Mouse (Mus musculus) megakaryocyte-erythroid progenitor cell, adult 5-6 weeks (primary cell): Measurements from ENCODE around the gene Plin2. TPM values are rescaled to one million over a fixed set of nuclear protein-coding genes. Genes with fewer than 3 reads are reported as not detected.
A peak's percentile ranks its signal among the peaks of the same experiment; 100 is the strongest.
"Not testable (repeated sequence)": the region's sequence is repeated elsewhere in the genome, so short reads cannot be mapped to it uniquely, and the experiment has no call there.

Experiments
- ATAC-seq: replicated peaks from 2 replicates; pipeline ENCODE4 v1.8.0; 2016; ENCODE audit warnings: mild to moderate bottlenecking, inconsistent platforms; ENCODE audit not compliant: severe bottlenecking, poor library complexity, low FRiP score, low TSS enrichment
- total RNA-seq, 2 experiments: library from RNA; stranded (forward) in 1 of 2; stranded (reverse) in 1 of 2; fragments of 200-1000, 215-1000 nt in 1 of 2; fragments of >200 nt in 1 of 2; fragmentation: Nextera tagmentation in 1 of 2; gene quantifications; 2 replicates each; pipeline ENCODE4 v1.2.3; 2014 to 2017

Gene Plin2
- total RNA-seq, 2 experiments from 2014 or later: 60.3 to 80.6 TPM

GRCm38 (mm10) chr4:86651686-86652384, 18.0 kb downstream of the Plin2 start:
- ATAC-seq: no peak

GRCm38 (mm10) chr4:86648394-86648793, 21.5 kb downstream of the Plin2 start:
- ATAC-seq: not testable (repeated sequence)

- not testable (repeated sequence) for ATAC-seq
These were observed 32.3 kb downstream of the Plin2 start for GRCm38 (mm10) chr4:86637561-86637960.

GRCm38 (mm10) chr4:86634873-86635272, 35.0 kb downstream of the Plin2 start:
- peak; percentile 100 for ATAC-seq

GRCm38 (mm10) chr4:86634312-86634711, 35.5 kb downstream of the Plin2 start:
- not testable (repeated sequence) for ATAC-seq

GRCm38 (mm10) chr4:86632556-86632955, 37.3 kb downstream of the Plin2 start:
- 0 out of 2 replicates have a peak, but pooled peaks have one; percentile 49 for ATAC-seq

GRCm38 (mm10) chr4:86631831-86632230, 38.0 kb downstream of the Plin2 start:
- no peak for ATAC-seq

GRCm38 (mm10) chr4:86626496-86626895, 43.4 kb downstream of the Plin2 start:
- not testable (repeated sequence) for ATAC-seq

GRCm38 (mm10) chr4:86625463-86625862, 44.4 kb downstream of the Plin2 start:
- no peak for ATAC-seq

- not testable (repeated sequence) for ATAC-seq
These were observed 47.3 kb downstream of the Plin2 start for GRCm38 (mm10) chr4:86622532-86622931.

- no peak for ATAC-seq
These were observed 47.7 kb downstream of the Plin2 start for GRCm38 (mm10) chr4:86622116-86622515.

GRCm38 (mm10) chr4:86620506-86620905, 49.4 kb downstream of the Plin2 start:
- no peak for ATAC-seq

- ATAC-seq: peak; percentile 43
These were observed 57.6 kb downstream of the Plin2 start for GRCm38 (mm10) chr4:86612289-86612620.

- peak; percentile 99 for ATAC-seq
These were observed 58.2 kb downstream of the Plin2 start, which contains the start of gene Haus6 for GRCm38 (mm10) chr4:86611524-86612288. TSS of gene Haus6 (minus strand) at chr4:86612055.

Other genes with a start within 250 kb of the Plin2 start
- gene Saxo1, start 111.7 kb downstream of the Plin2 start, total RNA-seq (2014; fragmentation: Nextera tagmentation): not detected in 2 replicates
- not detected in 2 replicates for gene Saxo1, start 111.7 kb downstream of the Plin2 start, total RNA-seq (2017)
- gene Rraga, start 94.4 kb downstream of the Plin2 start, total RNA-seq (2014; fragmentation: Nextera tagmentation): 26.8 and 36.0 TPM in 2 replicates
- 6.0 and 11.4 TPM in 2 replicates for gene Rraga, start 94.4 kb downstream of the Plin2 start, total RNA-seq (2017)
- 29.5 and 37.0 TPM in 2 replicates for gene Haus6, start 58.0 kb downstream of the Plin2 start, total RNA-seq (2014; fragmentation: Nextera tagmentation)
- 34.7 and 35.2 TPM in 2 replicates for gene Haus6, start 58.0 kb downstream of the Plin2 start, total RNA-seq (2017)
- gene Dennd4c, start 78.5 kb upstream of the Plin2 start, total RNA-seq (2014; fragmentation: Nextera tagmentation): 15.0 and 21.6 TPM in 2 replicates
- gene Dennd4c, start 78.5 kb upstream of the Plin2 start, total RNA-seq (2017): 37.0 and 38.0 TPM in 2 replicates
- gene Rps6, start 187.4 kb upstream of the Plin2 start, total RNA-seq (2014; fragmentation: Nextera tagmentation): 3,729 and 3,811 TPM in 2 replicates
- 1,714 and 1,757 TPM in 2 replicates for gene Rps6, start 187.4 kb upstream of the Plin2 start, total RNA-seq (2017)
- gene Acer2, start 204.3 kb upstream of the Plin2 start, total RNA-seq (2014; fragmentation: Nextera tagmentation): 1.5 and 1.9 TPM in 2 replicates
- gene Acer2, start 204.3 kb upstream of the Plin2 start, total RNA-seq (2017): 0.30 and 0.75 TPM in 2 replicates